Mouse (Mus musculus) testis, adult 2 months (tissue): Measurements from ENCODE around the gene AC161166.1. TPM values are rescaled to one million over a fixed set of nuclear protein-coding genes. Genes with fewer than 3 reads are reported as not detected.

Experiments
- H3K27ac ChIP-seq: fragments of 200-500 bp; 2 replicates; pipeline ENCODE4 v1.5.1; 2012; ENCODE audit warnings: low read depth, low read length; ENCODE audit not compliant: control insufficient read depth, insufficient read depth
- H3K27me3 ChIP-seq: fragments of 200-500 bp; 2 replicates; pipeline ENCODE4 v1.6.1; 2012; ENCODE audit warnings: mild to moderate bottlenecking, low read length, moderate library complexity; ENCODE audit not compliant: control insufficient read depth, insufficient read depth
- H3K36me3 ChIP-seq: fragments of 200-500 bp; 2 replicates; pipeline ENCODE4 v1.6.1; 2012; ENCODE audit warnings: mild to moderate bottlenecking, low read length; ENCODE audit not compliant: control insufficient read depth, insufficient read depth
- H3K4me1 ChIP-seq: fragments of 200-500 bp; 2 replicates; pipeline ENCODE4 v1.6.1; 2012; ENCODE audit warnings: low read length; ENCODE audit not compliant: control insufficient read depth, insufficient read depth
- H3K4me3 ChIP-seq: fragments of 200-500 bp; 2 replicates; pipeline ENCODE4 v1.5.1; 2012; ENCODE audit warnings: low read depth, mild to moderate bottlenecking, low read length, moderate library complexity, mixed read lengths; ENCODE audit not compliant: control insufficient read depth
- CTCF ChIP-seq: fragments of 200-500 bp; IDR thresholded peaks from 2 replicates; pipeline ENCODE4 v1.5.1; 2012; ENCODE audit warnings: low read depth, mild to moderate bottlenecking, inconsistent platforms, low read length, moderate library complexity; ENCODE audit not compliant: control insufficient read depth, insufficient read depth, insufficient replicate concordance
- POLR2A ChIP-seq: fragments of 200-500 bp; IDR thresholded peaks from 2 replicates; pipeline ENCODE4 v1.6.1; 2012; ENCODE audit warnings: low read depth, mild to moderate bottlenecking, inconsistent platforms, low read length, moderate library complexity; ENCODE audit not compliant: control insufficient read depth
- polyA plus RNA-seq: library from polyadenylated mRNA; depleted of rRNA; stranded (reverse); fragments of >200 nt; gene quantifications from 2 replicates; pipeline ENCODE4 v1.2.3, GENCODE M21; 2012

AC161166.1 gene
- polyA plus RNA-seq, 1 experiment = 144 TPM

GRCm38 (mm10) chr7:24482208-24483020 lies 29.8 kb downstream of the AC161166.1 start:
- H3K4me1 ChIP-seq = peaks cover 15% of the 10 kb centered on the region
- TF ChIP-seq CTCF = no peak
- TF ChIP-seq POLR2A = no peak
- H3K27me3 ChIP-seq = no peaks in the 10 kb centered on the region
- H3K27ac ChIP-seq = no peak overlapping the region
- H3K4me3 ChIP-seq = no peak overlapping the region; the same call in 1 of the 2 replicates
- H3K36me3 ChIP-seq = no peaks in the 10 kb centered on the region

DNA sequence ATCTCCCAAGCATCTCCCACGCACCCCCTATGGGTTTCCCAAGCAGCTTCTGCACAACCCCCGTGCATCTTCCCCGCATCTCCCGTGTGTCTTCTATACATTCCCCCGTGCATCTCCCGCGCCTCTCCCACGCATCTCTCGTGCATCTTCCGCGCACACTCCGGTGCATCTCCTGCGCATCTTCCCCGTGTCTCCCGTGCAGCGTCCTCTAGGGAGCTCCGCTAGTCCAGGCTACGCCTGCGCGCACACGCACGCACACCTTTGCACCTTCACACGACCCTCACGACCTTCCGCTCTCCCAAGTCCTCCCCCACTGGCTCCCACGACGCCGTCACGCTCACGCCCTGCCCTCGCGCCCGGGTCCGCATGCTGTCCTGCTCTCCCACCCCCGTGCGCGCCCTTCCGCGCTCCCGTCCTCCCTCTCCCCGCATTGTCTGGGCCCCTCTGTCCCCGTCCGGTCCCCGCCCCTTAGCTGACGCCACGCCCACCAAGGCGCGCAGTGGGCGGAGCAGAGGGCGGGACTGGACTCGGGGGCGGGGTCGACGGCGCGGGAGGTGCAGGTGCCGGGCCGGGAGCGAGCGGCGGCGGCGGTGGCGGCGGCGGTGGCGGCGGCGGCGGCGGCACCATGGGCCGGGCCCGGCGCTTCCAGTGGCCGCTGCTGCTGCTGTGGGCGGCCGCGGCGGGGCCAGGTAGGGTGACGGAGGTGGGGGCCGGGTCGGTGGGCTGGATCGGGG lies 30.6 kb downstream of the AC161166.1 start, which contains the start of gene Cadm4:
Cadm4 (plus strand) TSS at position 550 of the 734 bp plus-strand sequence.
- Histone ChIP-seq H3K4me1 (peaks cover 10% of the 10 kb centered on the region), H3K4me3 (peak within 1 kb of the TSS; percentile 89), H3K27ac (no peak within 1 kb of the TSS), H3K36me3 (no peaks in the 10 kb centered on the region), H3K27me3 (no peaks in the 10 kb centered on the region)
- TF ChIP-seq CTCF (no peak), POLR2A (no peak; the same call in 1 of the 2 replicates)

DNA sequence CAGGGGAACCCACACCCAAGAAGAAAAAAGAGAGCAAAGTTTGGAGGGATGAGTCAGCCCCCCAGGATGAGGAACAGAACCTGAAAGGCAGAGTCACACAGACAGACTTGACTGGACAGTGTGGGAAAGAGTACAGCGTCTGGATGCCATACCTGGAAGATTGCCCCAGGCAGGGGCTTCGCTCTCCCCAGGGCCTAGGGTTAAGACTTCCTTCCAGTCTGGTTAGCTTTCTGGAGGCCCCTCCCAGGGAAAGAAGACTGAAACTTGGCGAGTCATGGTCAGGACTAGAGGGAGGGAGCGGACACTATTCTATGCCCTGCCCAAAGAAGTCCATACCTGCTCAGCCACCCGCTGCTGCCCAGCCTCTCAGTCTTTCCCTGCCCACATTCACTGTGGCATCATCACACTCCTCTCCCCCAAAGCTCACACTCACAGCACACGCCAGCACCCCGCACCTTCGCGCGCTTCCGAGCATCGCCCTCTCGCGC lies 31.2 kb downstream of the AC161166.1 start:
- Histone ChIP-seq H3K27ac (no peak overlapping the region), H3K4me3 (peak overlapping the region; percentile 89), H3K4me1 (peaks cover 10% of the 10 kb centered on the region), H3K36me3 (no peaks in the 10 kb centered on the region), H3K27me3 (no peaks in the 10 kb centered on the region)
- no peak for TF ChIP-seq CTCF
- no peak for TF ChIP-seq POLR2A

DNA sequence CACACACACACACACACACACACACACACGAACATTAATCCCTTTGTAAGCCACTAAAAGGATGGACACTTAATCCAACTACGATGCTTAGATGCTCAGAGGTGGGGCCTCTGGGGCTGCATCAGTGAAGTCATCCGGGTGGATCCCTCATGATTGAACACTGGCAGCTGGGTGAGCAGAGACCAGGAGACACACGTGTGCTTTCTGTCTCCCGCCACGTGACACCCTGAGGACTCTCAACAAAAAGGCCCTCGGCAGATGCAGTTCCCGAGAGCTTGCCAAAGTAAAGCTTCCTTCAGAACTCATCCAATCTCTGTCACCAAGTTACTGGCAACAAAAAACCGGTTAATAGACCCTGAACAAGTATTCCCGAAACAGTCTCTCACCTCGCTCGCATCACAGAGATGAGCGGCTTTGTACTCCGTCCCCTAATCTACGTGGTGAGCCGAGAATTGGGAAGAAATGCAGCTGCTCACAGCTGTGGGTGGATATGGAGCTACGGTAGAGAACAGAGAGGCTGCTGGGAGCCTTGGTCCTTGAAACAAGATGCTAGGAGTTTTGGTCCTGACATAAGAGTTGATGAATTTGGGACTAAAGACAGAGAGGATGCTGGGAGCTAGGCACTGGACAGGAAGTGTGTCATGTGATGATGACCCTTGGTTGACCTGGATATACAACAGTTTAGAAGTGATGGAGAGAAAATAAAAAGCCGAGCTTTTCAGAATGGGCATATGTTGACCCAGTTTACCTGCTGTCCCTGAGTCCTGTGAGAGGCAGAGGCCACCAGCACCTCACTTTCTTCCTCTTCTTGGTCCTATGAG lies 31.9 kb downstream of the AC161166.1 start:
- H3K27ac ChIP-seq = no peak overlapping the region
- no peaks in the 10 kb centered on the region for H3K27me3 ChIP-seq
- H3K4me3 ChIP-seq = no peak overlapping the region
- no peaks in the 10 kb centered on the region for H3K36me3 ChIP-seq
- H3K4me1 ChIP-seq = peaks cover 8% of the 10 kb centered on the region
- TF ChIP-seq CTCF = no peak
- no peak for TF ChIP-seq POLR2A

GRCm38 (mm10) chr7:24479685-24480084 lies 32.6 kb downstream of the AC161166.1 start:
- Histone ChIP-seq H3K4me3 (no peak overlapping the region), H3K27ac (no peak overlapping the region), H3K36me3 (no peaks in the 10 kb centered on the region), H3K4me1 (peaks cover 13% of the 10 kb centered on the region), H3K27me3 (no peaks in the 10 kb centered on the region)
- no peak for TF ChIP-seq CTCF
- TF ChIP-seq POLR2A = no peak

DNA sequence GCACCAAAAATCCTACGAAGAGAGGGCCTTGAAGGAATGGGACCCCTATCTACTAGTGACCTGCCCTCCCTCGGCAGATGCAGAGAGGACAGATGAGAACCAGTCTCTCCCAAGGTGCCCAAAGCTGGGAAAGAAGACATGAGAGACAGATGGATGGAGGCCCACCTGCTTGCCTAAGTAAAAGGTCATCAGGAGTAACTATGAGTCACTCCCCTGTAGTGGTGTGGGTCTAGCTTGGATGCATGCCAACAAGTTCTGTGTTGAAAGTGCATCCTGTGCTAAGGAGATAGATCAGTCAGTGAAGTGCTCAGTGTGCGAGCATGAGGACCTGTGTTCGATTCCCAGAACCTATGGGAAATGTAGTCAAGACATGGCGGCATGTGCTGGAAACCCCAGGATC lies 33.3 kb downstream of the AC161166.1 start:
- no peaks in the 10 kb centered on the region for H3K27me3 ChIP-seq
- peaks cover 19% of the 10 kb centered on the region for H3K4me1 ChIP-seq
- H3K27ac ChIP-seq = no peak overlapping the region
- no peaks in the 10 kb centered on the region for H3K36me3 ChIP-seq
- H3K4me3 ChIP-seq = no peak overlapping the region
- TF ChIP-seq CTCF = no peak

- TF ChIP-seq CTCF = no peak
- no peak for TF ChIP-seq POLR2A
- no peak overlapping the region for H3K4me3 ChIP-seq
- no peaks in the 10 kb centered on the region for H3K36me3 ChIP-seq
- H3K27ac ChIP-seq = no peak overlapping the region
- no peaks in the 10 kb centered on the region for H3K27me3 ChIP-seq
- peaks cover 20% of the 10 kb centered on the region for H3K4me1 ChIP-seq
Measured at GRCm38 (mm10) chr7:24476856-24477255, 35.4 kb downstream of the AC161166.1 start.
